Comparison of ENCODE assay signal across 16 mouse cellular contexts in the genomic region with DNA sequence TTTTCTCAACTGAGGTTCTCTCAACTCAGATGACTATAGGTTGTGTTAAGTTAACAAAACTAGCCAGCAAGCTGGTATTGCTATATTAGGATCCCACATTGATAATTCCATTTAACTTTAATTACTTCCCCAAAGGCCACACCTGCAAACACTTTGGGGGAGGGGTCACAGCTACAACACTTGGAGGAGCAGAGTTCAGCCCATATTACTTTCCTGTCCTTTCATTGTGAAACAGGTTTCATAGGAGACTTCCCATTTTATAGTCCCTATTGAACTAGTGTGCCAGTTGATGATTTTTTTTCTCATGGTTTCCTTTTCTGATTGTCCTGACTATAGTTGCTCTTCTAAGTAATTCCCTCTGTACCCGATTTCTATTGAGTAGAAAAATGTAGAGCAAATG. TPM values are rescaled to one million over a fixed set of nuclear protein-coding genes. Genes with fewer than 3 reads are reported as not detected.
"Had no signal": no experiment of that assay in that cellular context is flagged by ENCODE, and none has a peak within 500 bp of the region (broad histone marks: within the 10 kb centered on the region; RNA-seq: fewer than 3 reads in every experiment).

No protein-coding gene starts in this region.

- H3K9me3 ChIP-seq: neural tube, embryonic 15.5 days; stomach, embryonic 15.5 days had no signal

- H3K36me3 ChIP-seq: neural tube, embryonic 15.5 days; stomach, embryonic 15.5 days had no signal

- H3K9ac ChIP-seq: neural tube, embryonic 15.5 days; stomach, embryonic 15.5 days had no signal

- H3K4me2 ChIP-seq: neural tube, embryonic 15.5 days; stomach, embryonic 15.5 days had no signal

- DNase-seq: retina, postnatal 1 day; right cerebral cortex, adult 18-20 months; right cerebral cortex, postnatal 14 days; right cerebral cortex, postnatal 25 days; right cerebral cortex, postnatal 4 days; spleen, adult 18-20 months; thymus, adult 18-20 months; thymus, adult 2 months; thymus, postnatal 14 days; thymus, postnatal 25 days; thymus, postnatal 36 days; thymus, postnatal 4 days had no signal

- H3K4me1 ChIP-seq: neural tube, embryonic 15.5 days; stomach, embryonic 15.5 days had no signal

- H3K4me3 ChIP-seq: neural tube, embryonic 15.5 days; stomach, embryonic 15.5 days had no signal

- H3K27me3 ChIP-seq: neural tube, embryonic 15.5 days; stomach, embryonic 15.5 days had no signal

- H3K27ac ChIP-seq: neural tube, embryonic 15.5 days; stomach, embryonic 15.5 days; stomach, postnatal 0 days had no signal

RNA-seq across cellular contexts. Expression of a gene that starts 10.3 kb away (rescaled TPM):
- polyA plus RNA-seq: small intestine, adult 2 months had no signal
